Comparison of ENCODE assay signal across 18 mouse cellular contexts in the genomic region with DNA sequence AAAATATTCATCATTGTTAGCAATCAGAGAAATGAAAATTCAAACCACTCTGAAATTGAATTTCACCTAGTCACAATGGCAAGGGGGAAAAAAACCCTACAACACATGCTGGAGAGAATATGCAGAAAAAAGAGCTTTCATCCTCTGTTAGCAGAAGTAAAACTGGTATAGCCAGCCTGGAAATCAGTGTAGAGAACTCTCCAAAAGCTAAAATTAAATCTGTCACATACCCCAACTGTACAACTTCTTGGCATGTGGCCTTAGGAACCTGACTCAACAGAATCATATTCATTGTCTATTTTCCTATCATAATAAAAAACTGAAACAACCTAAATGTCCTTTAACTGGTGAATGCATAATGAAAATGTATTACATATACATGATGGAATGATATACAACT. TPM values are rescaled to one million over a fixed set of nuclear protein-coding genes. Genes with fewer than 3 reads are reported as not detected.
"Had no signal": no experiment of that assay in that cellular context is flagged by ENCODE, and none has a peak within 500 bp of the region (broad histone marks: within the 10 kb centered on the region; RNA-seq: fewer than 3 reads in every experiment).

No protein-coding gene starts in this region.

- ATAC-seq: liver, postnatal 0 days; lung, postnatal 0 days; midbrain, embryonic 13.5 days; midbrain, embryonic 15.5 days had no signal

- DNase-seq: liver, postnatal 0 days; lung, adult 2 months; lung, postnatal 14 days; lung, postnatal 36 days; right cerebral cortex, adult 18-20 months; right cerebral cortex, postnatal 25 days; right cerebral cortex, postnatal 4 days; spleen, adult 18-20 months; thymus, adult 18-20 months; thymus, postnatal 14 days; thymus, postnatal 36 days had no signal

RNA-seq across cellular contexts. Expression of a gene that starts 22.0 kb away (rescaled TPM):
- total RNA-seq: megakaryocyte progenitor cell, adult 5-6 weeks; midbrain, postnatal 0 days; monocyte, adult 5-6 weeks; neutrophil, adult 5-6 weeks had no signal
